ENCODE assay signal across 8 mouse cellular contexts in genomic region chr10:40882831-40883643, GRCm38 (mm10). TPM values are rescaled to one million over a fixed set of nuclear protein-coding genes. Genes with fewer than 3 reads are reported as not detected.
DNase-seq lines count a peak whose midpoint lies in the region; ATAC-seq and TF ChIP-seq lines count a peak whose summit lies in the region.

Gene Cdc40, minus strand, starts transcription at chr10:40883311.
Gene Wasf1, plus strand, starts transcription at chr10:40883475.

- no peaks in the 10 kb centered on the region for H3K27me3 ChIP-seq in embryonic facial prominence, embryonic 15.5 days
- H3K27me3 ChIP-seq in limb, embryonic 14.5 days (ENCODE audit: control insufficient read depth, insufficient read depth, low read length) = no peaks in the 10 kb centered on the region
- H3K27me3 ChIP-seq in midbrain, postnatal 0 days (ENCODE audit: insufficient read depth, low read length) = no peaks in the 10 kb centered on the region

- ATAC-seq in embryonic facial prominence, embryonic 15.5 days (ENCODE audit: insufficient number of reproducible peaks, low FRiP score, low TSS enrichment, low read depth) = peak; percentile 98
- ATAC-seq in limb, embryonic 14.5 days (ENCODE audit: low FRiP score, low read depth) = peak; percentile 97
- peak; percentile 97 for ATAC-seq in midbrain, postnatal 0 days (ENCODE audit: low FRiP score)

- H3K9me3 ChIP-seq in embryonic facial prominence, embryonic 15.5 days (replicated peaks) = no peaks in the 10 kb centered on the region
- H3K9me3 ChIP-seq in limb, embryonic 14.5 days (ENCODE audit: control insufficient read depth, low read length) = no peaks in the 10 kb centered on the region
- no peaks in the 10 kb centered on the region for H3K9me3 ChIP-seq in midbrain, postnatal 0 days (ENCODE audit: low read length)

- H3K4me2 ChIP-seq in embryonic facial prominence, embryonic 15.5 days (replicated peaks) = peak within 1 kb of the TSS; percentile 75
- peak within 1 kb of the TSS; percentile 89 for H3K4me2 ChIP-seq in limb, embryonic 14.5 days (replicated peaks; ENCODE audit: low read depth, low read length, severe bottlenecking)
- peak within 1 kb of the TSS; percentile 46 for H3K4me2 ChIP-seq in midbrain, postnatal 0 days (ENCODE audit: low read depth, low read length, poor library complexity, severe bottlenecking)

- H3K9ac ChIP-seq in embryonic facial prominence, embryonic 15.5 days = peak within 1 kb of the TSS; percentile 86
- H3K9ac ChIP-seq in limb, embryonic 14.5 days (ENCODE audit: low read depth, low read length, severe bottlenecking) = peak within 1 kb of the TSS; percentile 89
- peak within 1 kb of the TSS; percentile 95 for H3K9ac ChIP-seq in midbrain, postnatal 0 days (replicated peaks; ENCODE audit: low read length, poor library complexity, severe bottlenecking)

- TF ChIP-seq CTCF in bone marrow, adult 2 months (IDR thresholded peaks at IDR 0.05; ENCODE audit: control insufficient read depth, insufficient read depth, low read length) = no peak
- peak; percentile 34 for TF ChIP-seq CTCF in midbrain, postnatal 0 days (IDR thresholded peaks at IDR 0.05)

- H3K27ac ChIP-seq in bone marrow, adult 2 months (ENCODE audit: control insufficient read depth, insufficient read depth, low read depth, low read length, poor library complexity) = peak within 1 kb of the TSS; percentile 69
- H3K27ac ChIP-seq in embryonic facial prominence, embryonic 15.5 days (replicated peaks) = peak within 1 kb of the TSS; percentile 96
- H3K27ac ChIP-seq in limb, embryonic 14.5 days (replicated peaks; ENCODE audit: low read depth, low read length) = peak within 1 kb of the TSS; percentile 92
- H3K27ac ChIP-seq in midbrain, postnatal 0 days (ENCODE audit: low read depth, low read length) = peak within 1 kb of the TSS; percentile 96

- no peaks in the 10 kb centered on the region for H3K36me3 ChIP-seq in embryonic facial prominence, embryonic 15.5 days
- no peaks in the 10 kb centered on the region; the same call in 1 of the 2 replicates for H3K36me3 ChIP-seq in limb, embryonic 14.5 days (ENCODE audit: control insufficient read depth, insufficient read depth, low read length)
- H3K36me3 ChIP-seq in midbrain, postnatal 0 days (ENCODE audit: insufficient read depth, low read length) = no peaks in the 10 kb centered on the region

- no peaks in the 10 kb centered on the region; the same call in 1 of the 2 replicates for H3K4me1 ChIP-seq in bone marrow, adult 2 months (ENCODE audit: control insufficient read depth, insufficient read depth, low read length)
- H3K4me1 ChIP-seq in embryonic facial prominence, embryonic 15.5 days = peaks cover 16% of the 10 kb centered on the region
- peaks cover 3% of the 10 kb centered on the region; the same call in 1 of the 2 replicates for H3K4me1 ChIP-seq in limb, embryonic 14.5 days (ENCODE audit: control insufficient read depth, insufficient read depth, low read length)
- peaks cover 6% of the 10 kb centered on the region; the same call in 1 of the 2 replicates for H3K4me1 ChIP-seq in midbrain, postnatal 0 days (ENCODE audit: insufficient read depth, low read length)

- DNase-seq in 416B (ENCODE audit: low read depth) = peak; percentile 89
- peak; percentile 97 for DNase-seq in heart, adult 8-10 months (ENCODE audit: low spot score)
- DNase-seq in kidney, adult 9 months = peak; percentile 98
- DNase-seq in limb, embryonic 14.5 days (ENCODE audit: low spot score) = peak; percentile 98
- peak; percentile 98 for DNase-seq in midbrain, postnatal 0 days (ENCODE audit: low spot score)
- peak; percentile 74 to 86 for DNase-seq in spleen, postnatal 14 days (ENCODE audit: low spot score in 2 of 2)

- peak within 1 kb of the TSS; percentile 97 for H3K4me3 ChIP-seq in bone marrow, adult 2 months (replicated peaks; ENCODE audit: control insufficient read depth, low read depth, low read length)
- H3K4me3 ChIP-seq in embryonic facial prominence, embryonic 15.5 days (replicated peaks) = peak within 1 kb of the TSS; percentile 93
- H3K4me3 ChIP-seq in limb, embryonic 14.5 days (replicated peaks; ENCODE audit: low read length) = peak within 1 kb of the TSS; percentile 81
- peak within 1 kb of the TSS; percentile 96 for H3K4me3 ChIP-seq in midbrain, postnatal 0 days (ENCODE audit: low read depth, low read length)

- peak; percentile 84 for TF ChIP-seq POLR2A in bone marrow, adult 2 months (IDR thresholded peaks at IDR 0.05; ENCODE audit: borderline replicate concordance, control insufficient read depth, low read depth, low read length)
- peak; percentile 46; the same call in 1 of the 2 replicates for TF ChIP-seq POLR2A in limb, embryonic 14.5 days (IDR thresholded peaks at IDR 0.05; ENCODE audit: borderline replicate concordance, extremely low read depth, insufficient read depth, insufficient read length)

- under 1% methylated on average over 44 of the region's 44 CpGs for WGBS in bone marrow, adult 2 months
- under 1% methylated on average over 44 of the region's 44 CpGs for WGBS in embryonic facial prominence, embryonic 15.5 days
- under 1% methylated on average over 43 of the region's 44 CpGs for WGBS in limb, embryonic 14.5 days
- WGBS in midbrain, postnatal 0 days = under 1% methylated on average over 44 of the region's 44 CpGs

RNA-seq across cellular contexts. Expression of gene Cdc40, which starts in this region (rescaled TPM):
- polyA plus RNA-seq in bone marrow, adult 2 months (2011; ENCODE audit: insufficient read depth, insufficient read length, low replicate concordance, missing spikeins) = 10.1 and 20.6 TPM in 2 replicates
- polyA plus RNA-seq in embryonic facial prominence, embryonic 15.5 days (2015; fragmentation: Nextera tagmentation; extraction: Ambion mirVana) = 30.7 and 32.8 TPM in 2 replicates
- total RNA-seq in heart, adult 8-10 months (2022) = 10 to 100 TPM; 15.8 to 20.9 (median 20.0) TPM
- 23.8 and 24.0 TPM in 2 replicates for polyA plus RNA-seq in limb, embryonic 14.5 days (2012; rRNA removed)
- 26.7 and 31.6 TPM in 2 replicates for polyA plus RNA-seq in limb, embryonic 14.5 days (2014; fragmentation: Nextera tagmentation; extraction: Ambion mirVana)
- 19.8 and 20.0 TPM in 2 replicates for total RNA-seq in midbrain, postnatal 0 days (2014; rRNA removed)
- 12.7 and 13.7 TPM in 2 replicates for polyA plus RNA-seq in midbrain, postnatal 0 days (2015; fragmentation: Nextera tagmentation; extraction: Ambion mirVana)

RNA-seq across cellular contexts. Expression of gene Wasf1, which starts in this region (rescaled TPM):
- 1.7 TPM in 1 of 2 replicates, not detected in the other for polyA plus RNA-seq in bone marrow, adult 2 months (2011; ENCODE audit: insufficient read depth, insufficient read length, low replicate concordance, missing spikeins)
- 15.9 and 21.0 TPM in 2 replicates for polyA plus RNA-seq in embryonic facial prominence, embryonic 15.5 days (2015; fragmentation: Nextera tagmentation; extraction: Ambion mirVana)
- total RNA-seq in heart, adult 8-10 months (2022) = under 1 TPM; 0.14 to 0.79 (median 0.43) TPM
- 17.1 and 20.2 TPM in 2 replicates for polyA plus RNA-seq in limb, embryonic 14.5 days (2012; rRNA removed)
- 16.8 and 23.9 TPM in 2 replicates for polyA plus RNA-seq in limb, embryonic 14.5 days (2014; fragmentation: Nextera tagmentation; extraction: Ambion mirVana)
- 28.4 and 30.4 TPM in 2 replicates for total RNA-seq in midbrain, postnatal 0 days (2014; rRNA removed)
- 150 and 155 TPM in 2 replicates for polyA plus RNA-seq in midbrain, postnatal 0 days (2015; fragmentation: Nextera tagmentation; extraction: Ambion mirVana)

Comparison
In these comparisons a context has a peak if more than half of its experiments do, and no peak if none do; other contexts are left out.
1. Peak in every context shown above with its lines: DNase-seq, ATAC-seq, H3K4me3 ChIP-seq and H3K27ac ChIP-seq.
2. RNA of gene Wasf1 (total RNA-seq): 28.4 to 30.4 TPM in midbrain, postnatal 0 days; 0.14 to 0.79 TPM in heart, adult 8-10 months; every median in the first group is over 10 times any median in the second.